Mouse (Mus musculus) bone marrow macrophage, adult 2 months (primary cell): ENCODE measurements around the gene Hepacam2.
"Not testable (repeated sequence)": the region's sequence is repeated elsewhere in the genome, so short reads cannot be mapped to it uniquely, and the experiment has no call there.

Experiments
- CTCF ChIP-seq: IDR thresholded peaks from 2 replicates; pipeline ENCODE4 v1.5.1; 2012; ENCODE audit warnings: low read depth, mild to moderate bottlenecking, low read length, moderate library complexity
- POLR2A ChIP-seq: IDR thresholded peaks from 2 replicates; pipeline ENCODE4 v1.6.1; 2012; ENCODE audit warnings: mild to moderate bottlenecking, low read depth, low read length, borderline replicate concordance

GRCm38 (mm10) chr6:3425333-3425732 is 72.8 kb downstream of the Hepacam2 start:
- not testable (repeated sequence) for TF ChIP-seq POLR2A, CTCF
